Mouse (Mus musculus) cerebellum, adult 2 months (tissue): ENCODE measurements around the gene Cyth4. TPM values are rescaled to one million over a fixed set of nuclear protein-coding genes. Genes with fewer than 3 reads are reported as not detected.
A peak's percentile ranks its signal among the peaks of the same experiment; 100 is the strongest.

Experiments used
- DNase-seq, 2 experiments: peaks; one replicate each; pipeline ENCODE4 v3.0.0; 2021
- H3K27ac ChIP-seq: fragments of 200-500 bp; 2 replicates; pipeline ENCODE4 v1.5.1; 2012; ENCODE audit warnings: low read length, control low read depth, inconsistent platforms; ENCODE audit not compliant: insufficient read depth
- H3K27me3 ChIP-seq: fragments of 200-500 bp; 2 replicates; pipeline ENCODE4 v1.6.1; 2012; ENCODE audit warnings: inconsistent platforms, mild to moderate bottlenecking, low read length, moderate library complexity; ENCODE audit not compliant: control insufficient read depth, insufficient read depth
- H3K4me1 ChIP-seq: fragments of 200-500 bp; 2 replicates; pipeline ENCODE4 v1.6.1; 2011; ENCODE audit warnings: low read length; ENCODE audit not compliant: control insufficient read depth, insufficient read depth
- H3K4me3 ChIP-seq: fragments of 200-500 bp; replicated peaks from 2 replicates; pipeline ENCODE3; 2011; ENCODE audit warnings: mild to moderate bottlenecking, low read depth, low read length, control low read depth; ENCODE audit not compliant: insufficient read depth
- CTCF ChIP-seq: fragments of 200-500 bp; IDR thresholded peaks from 2 replicates; pipeline ENCODE4 v1.5.1; 2011; ENCODE audit warnings: low read depth, mild to moderate bottlenecking, control low read depth, low read length, moderate library complexity, borderline replicate concordance; ENCODE audit not compliant: insufficient read depth
- POLR2A ChIP-seq: fragments of 200-500 bp; IDR thresholded peaks from 2 replicates; pipeline ENCODE4 v1.6.1; 2011; ENCODE audit warnings: low read length, control low read depth, borderline replicate concordance; ENCODE audit not compliant: insufficient read depth
- WGBS: fragments of 180-500 bp; shearing (Covaris S2); methylation state at CpG from one replicate; pipeline ENCODE4 v1.1.7; 2018; 5-methylcytosine and 5-hydroxymethylcytosine counted together
- polyA plus RNA-seq: library from polyadenylated mRNA; depleted of rRNA; stranded (reverse); fragments of >200 nt; gene quantifications from 2 replicates; pipeline ENCODE4 v1.2.3, GENCODE M21; 2012; rRNA removed

Cyth4 gene
- polyA plus RNA-seq: 3.8 and 4.6 TPM in 2 replicates

DNA sequence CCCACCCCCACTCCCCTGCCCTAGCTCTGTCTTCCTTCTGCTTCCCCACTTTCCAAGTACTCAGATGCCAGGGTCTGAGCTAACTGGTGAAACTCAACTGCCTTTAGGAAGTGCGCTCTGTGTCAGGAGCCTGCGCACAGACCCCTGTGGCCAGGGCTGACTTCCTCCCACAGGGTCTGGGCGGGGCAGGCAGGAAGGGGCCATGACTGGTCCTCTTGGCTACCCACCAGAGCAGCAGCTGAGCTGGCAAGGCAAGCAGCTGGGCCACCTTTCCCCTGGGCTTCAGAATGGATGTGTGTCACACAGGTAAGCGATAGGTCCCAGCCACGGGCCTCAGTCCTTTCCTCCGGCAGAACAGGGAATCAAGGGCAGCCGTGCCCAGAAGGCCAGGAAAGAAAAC is at the start of gene Cyth4:
Gene Cyth4, plus strand, starts transcription at position 134 of the 400 bp plus-strand sequence.
- WGBS: 78% methylated on average over 7 of the region's 7 CpGs
- DNase-seq: no peak
- no peak within 1 kb of the TSS for H3K27ac ChIP-seq
- peaks cover 7% of the 10 kb centered on the region for H3K4me1 ChIP-seq
- no peak for TF ChIP-seq CTCF
- TF ChIP-seq POLR2A: no peak
- no peak within 1 kb of the TSS for H3K4me3 ChIP-seq
- H3K27me3 ChIP-seq: no peaks in the 10 kb centered on the region

DNA sequence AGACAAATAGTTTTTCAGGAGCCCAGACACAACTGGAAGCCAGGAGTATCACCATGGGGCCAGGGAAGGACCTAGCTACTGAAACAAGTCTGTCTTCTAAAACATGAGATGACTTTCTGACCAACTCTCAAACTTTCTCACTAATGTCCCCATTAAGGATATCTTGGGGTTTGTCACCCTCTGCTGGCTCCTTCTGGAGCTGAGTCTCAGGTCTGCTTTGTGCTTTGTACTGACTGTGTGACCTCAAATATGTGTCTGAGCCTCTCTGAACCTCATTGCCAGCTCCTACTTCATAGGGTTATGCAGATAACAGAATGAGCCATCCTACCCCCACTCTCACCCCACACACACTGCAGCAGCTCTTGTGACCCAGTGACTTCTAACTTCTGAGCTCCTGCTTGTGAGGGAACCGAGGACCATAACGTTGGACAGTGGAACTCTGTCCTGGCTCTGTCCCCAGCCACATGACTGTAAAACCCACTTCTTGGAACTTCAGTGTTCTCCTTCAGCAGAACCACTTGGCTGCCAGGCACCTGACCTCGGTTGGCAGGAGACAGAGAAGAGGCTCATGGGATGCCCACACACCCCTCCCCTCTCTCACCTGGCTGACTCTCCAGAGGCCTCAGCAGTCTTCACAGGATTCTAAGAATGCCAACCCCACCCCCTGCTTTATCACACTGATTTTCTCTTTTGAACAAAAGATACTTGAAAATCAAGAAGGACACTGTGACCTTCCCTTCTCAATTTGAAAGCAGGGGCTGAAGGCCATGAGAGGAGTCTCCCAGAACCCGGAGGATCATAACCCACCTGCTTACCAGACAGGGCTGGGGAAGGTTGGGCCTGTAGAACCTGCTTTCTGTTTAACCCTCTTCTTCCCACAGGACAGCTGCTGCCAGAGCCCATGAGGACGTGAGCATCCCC is 49.2 kb upstream of the Cyth4 start:
- no peak overlapping the region for H3K4me3 ChIP-seq
- no peaks in the 10 kb centered on the region for H3K27me3 ChIP-seq
- 53% methylated on average over 5 of the region's 5 CpGs for WGBS
- peaks cover 22% of the 10 kb centered on the region; the same call in 1 of the 2 replicates for H3K4me1 ChIP-seq
- no peak overlapping the region for H3K27ac ChIP-seq
- TF ChIP-seq POLR2A (no peak), CTCF (peak; percentile 69; the same call in 1 of the 2 replicates)
- DNase-seq: peak; percentile 43 to 48

DNA sequence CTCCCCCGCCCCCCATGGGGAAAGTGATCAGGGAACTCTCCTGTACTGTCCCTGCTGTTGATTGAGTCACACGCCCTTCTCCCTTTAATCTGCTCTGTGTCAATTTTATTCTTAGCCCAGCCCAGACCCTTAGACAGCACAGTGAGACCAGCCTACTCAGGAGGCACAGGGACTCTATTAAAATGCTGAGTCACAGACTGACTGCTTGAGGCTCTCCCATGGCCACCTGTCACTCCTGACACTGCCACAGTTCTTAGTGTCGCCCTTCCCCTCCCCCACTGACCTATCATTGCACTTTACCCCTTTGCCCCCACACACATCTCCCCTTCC is 48.5 kb upstream of the Cyth4 start:
- H3K27ac ChIP-seq: no peak overlapping the region
- H3K4me3 ChIP-seq: no peak overlapping the region
- TF ChIP-seq CTCF (no peak), POLR2A (no peak)
- peaks cover 16% of the 10 kb centered on the region; the same call in 1 of the 2 replicates for H3K4me1 ChIP-seq
- no peak for DNase-seq
- WGBS: 65% methylated on average over 3 of the region's 3 CpGs
- H3K27me3 ChIP-seq: no peaks in the 10 kb centered on the region

DNA sequence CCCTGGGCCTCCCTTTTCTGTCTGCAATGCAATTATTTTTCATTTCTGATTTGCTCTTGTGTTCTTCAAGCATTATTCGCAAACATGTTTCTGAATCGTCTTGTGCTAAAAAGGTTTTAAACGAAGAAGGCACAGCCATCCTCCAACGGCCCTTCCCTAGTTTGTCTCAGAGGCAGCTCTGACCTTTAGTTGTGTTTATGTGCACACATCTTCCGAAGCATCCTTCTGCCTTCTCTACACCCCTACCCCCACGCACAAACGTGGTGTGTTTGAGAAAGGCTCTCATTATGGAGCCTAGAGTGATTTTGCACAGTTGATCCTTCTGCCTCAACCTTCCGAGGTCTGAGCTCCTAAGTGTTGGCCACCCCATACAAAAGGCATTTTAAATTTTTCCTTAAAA is 48.1 kb upstream of the Cyth4 start:
- Histone ChIP-seq H3K4me3 (no peak overlapping the region), H3K4me1 (peaks cover 13% of the 10 kb centered on the region; the same call in 1 of the 2 replicates), H3K27me3 (no peaks in the 10 kb centered on the region), H3K27ac (no peak overlapping the region)
- DNase-seq: no peak
- WGBS: 89% methylated on average over 8 of the region's 8 CpGs
- TF ChIP-seq POLR2A (no peak), CTCF (no peak)

DNA sequence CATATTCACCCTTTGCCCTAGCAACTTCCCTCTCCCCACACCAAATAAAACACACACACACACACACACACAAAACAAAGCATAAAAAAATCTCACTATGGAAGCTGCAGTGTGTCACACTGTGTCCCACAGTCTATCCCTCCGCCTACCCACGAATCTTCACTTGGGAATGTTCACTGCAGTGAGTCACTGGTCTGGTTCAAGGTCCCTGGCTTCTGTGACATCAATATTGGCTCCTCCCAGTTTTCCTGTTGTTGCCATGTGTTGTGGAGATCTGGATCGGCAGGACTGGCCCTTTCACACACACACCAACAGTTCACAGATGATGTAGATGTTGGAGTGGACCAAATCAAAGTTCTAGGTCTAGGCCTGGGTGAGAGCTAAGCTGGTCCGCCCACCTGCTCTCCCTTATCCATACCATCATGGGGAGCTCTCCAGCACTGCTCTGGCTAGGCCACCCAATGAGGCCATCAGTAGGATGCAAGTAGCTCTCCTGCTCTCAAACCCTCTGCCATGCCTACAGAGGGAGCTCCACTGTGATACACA is 47.6 kb upstream of the Cyth4 start:
- Histone ChIP-seq H3K27ac (no peak overlapping the region), H3K4me3 (no peak overlapping the region), H3K4me1 (peaks cover 10% of the 10 kb centered on the region; the same call in 1 of the 2 replicates), H3K27me3 (no peaks in the 10 kb centered on the region)
- TF ChIP-seq CTCF (no peak), POLR2A (no peak)
- DNase-seq: no peak
- 77% methylated on average over 4 of the region's 4 CpGs for WGBS

DNA sequence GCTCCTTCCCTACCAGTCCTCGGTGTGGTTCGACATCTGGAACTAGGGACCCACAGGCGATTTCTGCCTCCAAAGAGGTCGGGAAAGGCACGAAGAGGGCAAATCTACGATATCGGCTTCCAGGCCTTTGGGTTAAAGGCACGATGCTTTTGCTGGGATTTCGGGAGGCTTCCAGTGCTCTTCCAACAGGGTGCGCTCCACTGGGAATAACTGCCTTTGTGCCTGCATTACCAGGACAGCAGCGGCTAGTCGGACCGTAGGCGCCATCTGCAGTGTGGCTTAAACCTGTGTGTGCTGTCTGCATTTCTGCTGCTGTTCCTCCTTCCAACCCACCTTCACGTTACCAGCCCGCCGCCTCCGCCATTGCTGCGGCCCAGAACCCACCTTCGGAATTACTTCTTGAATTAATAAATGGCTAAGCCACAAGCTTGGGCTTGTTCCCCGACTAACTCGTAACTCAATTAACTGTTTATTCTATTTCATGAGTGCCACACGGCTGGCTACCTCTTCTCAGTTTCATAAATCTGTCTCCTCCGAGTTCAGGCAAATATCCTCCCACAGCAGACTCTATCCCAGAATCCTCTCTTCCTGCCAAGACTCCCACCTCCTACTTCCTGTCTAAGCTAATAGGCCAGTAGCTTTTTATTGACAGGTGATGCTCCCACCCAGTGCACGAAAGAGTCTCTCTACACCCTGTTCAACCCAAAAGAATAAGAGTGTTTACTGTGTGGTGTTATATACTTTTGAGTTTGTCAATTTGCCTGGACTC is 42.1 kb upstream of the Cyth4 start:
- DNase-seq: no peak
- WGBS: 74% methylated on average over 25 of the region's 25 CpGs
- H3K4me1 ChIP-seq: no peaks in the 10 kb centered on the region
- H3K27ac ChIP-seq: no peak overlapping the region
- no peak overlapping the region for H3K4me3 ChIP-seq
- TF ChIP-seq POLR2A (no peak), CTCF (peak; percentile 23; the same call in 1 of the 2 replicates)
- no peaks in the 10 kb centered on the region for H3K27me3 ChIP-seq

DNA sequence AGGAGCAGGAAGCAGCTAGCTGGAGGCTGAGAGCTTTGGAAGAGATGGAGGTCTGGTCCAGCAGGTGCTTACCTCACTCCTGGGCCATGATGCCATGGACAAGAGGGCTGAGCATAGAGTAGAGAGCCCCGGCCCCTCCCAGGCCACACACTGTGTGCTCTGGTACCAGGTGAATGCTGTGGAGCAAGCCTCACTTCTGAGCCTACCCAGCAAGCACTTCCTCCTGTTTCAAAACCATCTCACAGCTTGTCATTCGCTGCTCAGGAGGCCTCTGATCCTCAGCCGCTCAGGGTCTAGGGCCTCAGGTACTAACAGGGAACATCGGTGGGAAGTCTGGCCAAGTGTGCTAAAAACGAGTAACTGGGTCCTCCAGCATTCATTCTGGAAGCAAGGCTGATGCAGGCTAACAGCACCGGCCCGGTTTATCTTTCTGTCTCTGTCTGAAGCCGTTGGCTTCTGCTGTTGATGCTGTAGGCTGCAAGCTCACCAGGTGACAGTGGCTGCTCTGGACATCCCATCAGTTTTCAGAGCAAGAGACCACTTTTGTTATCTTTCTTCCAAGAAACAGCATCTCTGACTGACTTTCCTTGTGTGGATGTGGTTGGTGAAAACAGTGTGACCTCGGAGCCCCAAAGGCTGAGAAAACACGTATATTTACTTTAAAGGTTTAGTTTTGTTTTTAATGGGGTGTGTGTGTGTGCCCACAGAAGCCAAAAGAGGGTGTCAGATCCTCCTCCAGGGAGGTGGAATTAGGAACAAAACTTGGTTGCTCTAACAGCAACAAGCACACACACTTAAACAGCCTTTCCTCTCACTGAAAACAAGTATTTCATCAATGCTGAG is 38.9 kb upstream of the Cyth4 start:
- Histone ChIP-seq H3K4me3 (no peak overlapping the region), H3K27me3 (no peaks in the 10 kb centered on the region), H3K4me1 (no peaks in the 10 kb centered on the region), H3K27ac (no peak overlapping the region)
- DNase-seq: no peak
- TF ChIP-seq CTCF: no peak
- TF ChIP-seq POLR2A: no peak
- WGBS: 81% methylated on average over 10 of the region's 10 CpGs
